Mouse (Mus musculus) midbrain, embryonic 16.5 days (tissue): ENCODE results near the gene Rpl22. TPM values are rescaled to one million over a fixed set of nuclear protein-coding genes. Genes with fewer than 3 reads are reported as not detected.
A peak's percentile ranks its signal among the peaks of the same experiment; 100 is the strongest.

ENCODE experiments used
- ATAC-seq: fragments of 200-750 bp; cut with Nextera tagmentation; 2 replicates; pipeline ENCODE4 v1.8.0; 2017; ENCODE audit warnings: moderate TSS enrichment
- H3K27ac ChIP-seq: fragments of 300-500 bp; sonication (generic); 2 replicates; pipeline ENCODE4 v1.5.1; 2014; ENCODE audit warnings: mild to moderate bottlenecking, low read length, mixed read lengths
- H3K27me3 ChIP-seq: fragments of 300-500 bp; sonication (generic); 2 replicates; pipeline ENCODE4 v1.6.1; 2014; ENCODE audit warnings: low read depth, low read length, mixed read lengths; ENCODE audit not compliant: control insufficient read depth, insufficient read depth
- H3K36me3 ChIP-seq: fragments of 300-500 bp; sonication (generic); 2 replicates; pipeline ENCODE4 v1.6.1; 2014; ENCODE audit warnings: mild to moderate bottlenecking, low read length, moderate library complexity, mixed read lengths; ENCODE audit not compliant: control insufficient read depth, insufficient read depth
- H3K4me1 ChIP-seq: fragments of 300-500 bp; sonication (generic); 2 replicates; pipeline ENCODE4 v1.6.1; 2014; ENCODE audit warnings: mild to moderate bottlenecking, low read length, mixed read lengths; ENCODE audit not compliant: control insufficient read depth, insufficient read depth
- H3K4me2 ChIP-seq: fragments of 300-500 bp; sonication (generic); 2 replicates; pipeline ENCODE4 v1.6.1; 2014; ENCODE audit warnings: mild to moderate bottlenecking, low read length, mixed read lengths
- H3K4me3 ChIP-seq: fragments of 300-500 bp; sonication (generic); 2 replicates; pipeline ENCODE4 v1.5.1; 2014; ENCODE audit warnings: low read depth, mild to moderate bottlenecking, low read length, moderate library complexity, mixed read lengths
- H3K9ac ChIP-seq: fragments of 300-500 bp; sonication (generic); 2 replicates; pipeline ENCODE4 v1.6.1; 2014; ENCODE audit warnings: low read depth, low read length, mixed read lengths
- H3K9me3 ChIP-seq: fragments of 300-500 bp; sonication (generic); replicated peaks from 2 replicates; pipeline ENCODE4 v1.6.1; 2014; ENCODE audit warnings: mild to moderate bottlenecking, low read length, mixed read lengths; ENCODE audit not compliant: control insufficient read depth, poor library complexity, severe bottlenecking
- WGBS: fragments of 180-500 bp; shearing (Covaris S2); extraction: QIAGEN DNeasy Blood & Tissue Kit; methylation state at CpG from one replicate; pipeline ENCODE4 v1.1.7; 2014; 5-methylcytosine and 5-hydroxymethylcytosine counted together
- polyA plus RNA-seq: library from polyadenylated mRNA; unstranded; fragments of >200 nt; fragmentation: Nextera tagmentation; extraction: Ambion mirVana; gene quantifications from 2 replicates; pipeline ENCODE4 v1.2.1, GENCODE M21; 2015

Rpl22 gene
- polyA plus RNA-seq, 1 experiment from 2014 or later, result 117 TPM

DNA sequence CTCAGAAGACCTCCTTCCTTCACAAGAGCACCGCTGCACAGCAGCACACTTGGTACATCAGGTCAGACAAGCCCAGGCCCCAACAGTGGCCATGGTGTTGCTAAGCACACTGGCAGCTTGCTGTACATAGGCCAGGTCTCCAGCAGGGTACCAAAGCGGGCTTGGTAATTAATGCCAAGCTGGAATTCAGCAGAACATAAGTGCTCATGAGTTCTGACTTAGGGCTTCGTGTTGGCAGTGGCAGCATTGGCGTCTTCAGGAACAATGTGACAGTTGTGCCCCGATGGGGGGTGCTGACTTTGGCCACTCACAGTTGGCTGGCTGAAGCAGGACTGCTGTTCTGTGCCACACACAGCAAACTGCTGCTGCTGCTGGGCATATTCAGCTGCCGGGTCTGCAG is 20.9 kb upstream of the Rpl22 start:
- H3K9me3 ChIP-seq, result no peaks in the 10 kb centered on the region
- WGBS, result 84% methylated on average over 6 of the region's 6 CpGs
- H3K27me3 ChIP-seq, result 0 out of 2 replicates have a peak, but pooled peaks cover 2% of the 10 kb centered on the region
- no peak overlapping the region for H3K4me2 ChIP-seq
- no peak overlapping the region for H3K4me3 ChIP-seq
- no peak overlapping the region for H3K9ac ChIP-seq
- ATAC-seq, result no peak
- H3K4me1 ChIP-seq, result no peaks in the 10 kb centered on the region
- H3K36me3 ChIP-seq, result peaks cover 17% of the 10 kb centered on the region; the same call in 1 of the 2 replicates
- H3K27ac ChIP-seq, result no peak overlapping the region

DNA sequence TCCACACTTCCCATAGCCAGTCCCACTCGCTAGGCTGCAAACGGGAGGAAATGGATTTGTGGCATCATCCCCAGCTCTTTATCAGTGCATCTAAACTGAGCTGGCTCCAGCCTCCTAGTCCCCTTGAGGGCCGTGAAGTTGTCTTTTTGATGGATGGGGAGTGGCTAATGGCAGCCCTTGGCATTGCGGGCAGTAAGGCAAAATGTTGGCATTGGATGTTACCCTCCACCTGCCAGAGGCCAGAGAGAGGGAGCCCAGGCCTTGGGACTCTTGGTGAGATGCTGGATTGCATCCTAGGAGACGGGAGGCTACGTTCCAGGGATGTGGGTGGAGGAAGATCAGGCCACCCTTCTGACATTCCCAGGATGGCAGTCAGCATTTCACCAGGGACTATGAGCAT is 19.6 kb upstream of the Rpl22 start:
- no peak overlapping the region for H3K4me2 ChIP-seq
- 83% methylated on average over 6 of the region's 6 CpGs for WGBS
- H3K4me1 ChIP-seq, result no peaks in the 10 kb centered on the region
- H3K9me3 ChIP-seq, result no peaks in the 10 kb centered on the region
- peaks cover 15% of the 10 kb centered on the region; the same call in 1 of the 2 replicates for H3K36me3 ChIP-seq
- ATAC-seq, result no peak
- H3K4me3 ChIP-seq, result no peak overlapping the region
- H3K27ac ChIP-seq, result no peak overlapping the region
- peaks cover 8% of the 10 kb centered on the region for H3K27me3 ChIP-seq
- H3K9ac ChIP-seq, result no peak overlapping the region

DNA sequence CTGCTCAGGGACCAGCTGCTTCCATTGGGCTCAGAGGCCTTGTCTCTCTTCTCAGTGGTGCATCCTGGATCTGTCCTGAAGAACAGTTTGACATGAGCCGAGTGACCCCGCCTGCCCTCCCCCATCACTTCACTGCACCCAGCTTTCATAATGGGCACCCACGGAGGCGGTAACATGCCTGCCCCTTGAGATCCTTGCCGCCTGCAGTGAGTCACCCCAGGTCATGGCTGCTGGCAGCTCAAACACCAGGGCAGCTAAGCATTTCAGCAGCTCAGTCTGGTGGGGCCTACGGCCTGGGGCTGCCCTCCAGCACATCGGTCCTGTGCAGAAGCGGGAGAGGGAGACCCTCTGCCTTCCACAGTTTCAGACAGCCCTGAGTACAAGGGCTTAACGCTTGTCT is 18.0 kb upstream of the Rpl22 start:
- Histone ChIP-seq H3K36me3 (peaks cover 5% of the 10 kb centered on the region; the same call in 1 of the 2 replicates), H3K4me3 (no peak overlapping the region), H3K27me3 (peaks cover 23% of the 10 kb centered on the region), H3K4me2 (no peak overlapping the region), H3K4me1 (peaks cover 4% of the 10 kb centered on the region; the same call in 1 of the 2 replicates), H3K9ac (no peak overlapping the region), H3K9me3 (no peaks in the 10 kb centered on the region), H3K27ac (no peak overlapping the region)
- WGBS, result 73% methylated on average over 9 of the region's 9 CpGs
- no peak for ATAC-seq

DNA sequence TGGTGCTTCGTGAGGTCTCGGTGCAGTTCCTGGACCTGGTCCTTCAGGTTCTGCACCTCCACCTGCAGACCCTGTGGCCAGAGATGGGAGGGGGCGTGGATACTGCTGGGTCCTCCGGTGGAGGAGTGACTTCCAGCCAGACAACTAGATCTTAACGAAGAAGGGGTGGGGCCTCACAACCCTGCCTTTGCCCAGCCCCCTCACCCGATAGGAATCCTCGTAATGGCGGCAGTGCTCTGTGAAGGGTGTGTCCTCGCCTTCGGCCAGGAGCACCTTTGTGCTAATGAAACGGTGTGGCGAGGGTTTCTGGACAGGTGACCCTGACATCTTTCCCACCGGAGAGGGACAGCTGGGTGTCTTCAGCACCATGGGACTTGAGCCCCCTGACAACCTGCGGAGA is 13.4 kb upstream of the Rpl22 start:
- H3K4me1 ChIP-seq, result peaks cover 20% of the 10 kb centered on the region
- H3K27ac ChIP-seq, result no peak overlapping the region
- ATAC-seq, result no peak
- H3K27me3 ChIP-seq, result peaks cover 61% of the 10 kb centered on the region
- H3K4me2 ChIP-seq, result peak overlapping the region; percentile 79
- no peaks in the 10 kb centered on the region for H3K36me3 ChIP-seq
- H3K4me3 ChIP-seq, result peak overlapping the region; percentile 48
- 0 out of 2 replicates have a peak overlapping the region, but pooled peaks have one; percentile 11 for H3K9ac ChIP-seq
- no peaks in the 10 kb centered on the region for H3K9me3 ChIP-seq
- 6% methylated on average over 14 of the region's 14 CpGs for WGBS

DNA sequence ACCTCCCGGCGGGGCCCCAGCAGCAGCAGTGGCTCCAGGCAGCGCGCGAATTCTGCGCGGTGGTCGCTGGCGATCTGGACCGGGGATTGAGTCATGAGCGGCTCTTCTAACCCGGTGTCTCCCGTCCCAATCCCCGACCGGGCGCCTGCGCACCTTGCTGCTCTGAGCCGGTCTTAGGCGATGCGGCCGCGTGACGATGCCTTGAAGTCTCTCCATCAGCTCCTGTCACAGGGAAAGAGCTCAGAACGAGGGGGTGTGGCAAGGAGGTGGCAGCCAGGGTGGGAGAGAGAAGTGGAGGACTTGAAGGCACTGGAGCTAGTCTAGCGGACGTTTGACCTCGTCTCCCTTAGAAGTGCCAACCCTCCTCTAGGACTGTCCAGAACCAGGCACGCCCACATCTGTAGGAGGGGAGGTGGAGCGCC is 12.3 kb upstream of the Rpl22 start:
- Histone ChIP-seq H3K4me2 (peak overlapping the region; percentile 79), H3K36me3 (no peaks in the 10 kb centered on the region), H3K9ac (peak overlapping the region; percentile 69), H3K27me3 (peaks cover 72% of the 10 kb centered on the region), H3K4me3 (peak overlapping the region; percentile 48), H3K27ac (no peak overlapping the region), H3K9me3 (no peaks in the 10 kb centered on the region), H3K4me1 (peaks cover 20% of the 10 kb centered on the region)
- WGBS, result 1% methylated on average over 29 of the region's 29 CpGs
- peak; percentile 71 for ATAC-seq

DNA sequence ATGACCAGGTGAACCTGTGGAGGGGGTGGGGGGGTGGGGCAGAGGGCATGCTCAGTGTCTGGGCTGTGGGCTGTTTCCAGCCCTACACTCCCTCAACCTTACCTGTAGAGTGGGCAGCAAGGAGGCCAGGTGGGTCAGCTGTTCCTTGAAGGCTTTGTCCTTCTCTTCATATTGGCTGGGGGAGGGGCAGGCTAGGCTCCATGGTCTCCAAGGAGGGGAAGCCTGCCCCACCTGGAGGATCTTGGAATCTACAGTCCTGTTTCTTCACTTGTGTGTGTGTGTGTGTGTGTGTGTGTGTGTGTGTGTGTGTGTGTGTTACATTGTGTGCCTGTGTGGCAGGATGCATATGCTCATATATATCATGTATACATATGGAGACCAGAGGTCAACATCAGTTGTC is 11.6 kb upstream of the Rpl22 start:
- Histone ChIP-seq H3K27me3 (peaks cover 77% of the 10 kb centered on the region), H3K4me1 (peaks cover 26% of the 10 kb centered on the region), H3K4me2 (peak overlapping the region; percentile 79), H3K27ac (no peak overlapping the region), H3K9ac (peak overlapping the region; percentile 69), H3K9me3 (no peaks in the 10 kb centered on the region), H3K4me3 (peak overlapping the region; percentile 48), H3K36me3 (no peaks in the 10 kb centered on the region)
- peak; percentile 56 for ATAC-seq

DNA sequence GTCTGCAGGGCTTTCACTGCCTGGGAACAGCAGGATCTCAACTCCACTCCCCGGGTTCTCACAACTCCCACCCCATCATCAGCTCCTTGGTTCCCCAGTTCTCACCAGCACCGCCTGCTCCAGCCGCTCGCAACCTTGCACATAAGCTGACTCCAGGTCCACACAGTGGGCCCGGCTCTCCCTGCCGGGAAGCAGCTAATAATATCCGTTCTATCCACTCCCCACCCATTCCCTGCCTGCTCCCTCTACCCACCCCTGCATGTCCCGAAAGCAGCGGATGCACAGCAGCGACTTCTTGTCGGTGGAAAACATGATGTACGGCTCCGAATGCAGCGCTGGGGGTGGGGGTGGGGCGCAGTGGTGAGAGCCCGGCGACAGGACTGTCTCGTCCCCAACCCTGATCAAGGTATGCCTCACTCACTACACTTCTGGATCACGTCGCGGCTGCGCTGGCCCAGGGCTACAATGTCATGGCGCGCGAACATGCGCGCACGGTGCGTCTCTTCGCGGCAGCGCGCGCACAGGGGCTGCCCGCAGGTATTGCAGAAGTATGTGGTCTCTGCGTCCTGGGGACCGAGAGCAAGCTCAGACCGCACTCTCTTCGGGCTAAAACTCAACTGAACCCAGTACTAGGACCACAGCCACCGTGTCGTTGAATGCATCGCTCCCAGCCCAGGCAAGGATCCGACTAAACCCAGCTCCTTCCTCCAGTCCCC is 9.9 kb upstream of the Rpl22 start:
- ATAC-seq, result no peak
- no peaks in the 10 kb centered on the region for H3K9me3 ChIP-seq
- H3K36me3 ChIP-seq, result no peaks in the 10 kb centered on the region
- H3K9ac ChIP-seq, result 0 out of 2 replicates have a peak overlapping the region, but pooled peaks have one; percentile 14
- peaks cover 76% of the 10 kb centered on the region for H3K27me3 ChIP-seq
- peaks cover 26% of the 10 kb centered on the region for H3K4me1 ChIP-seq
- under 1% methylated on average over 43 of the region's 43 CpGs for WGBS
- peak overlapping the region; percentile 32 for H3K4me3 ChIP-seq
- no peak overlapping the region for H3K27ac ChIP-seq
- peak overlapping the region; percentile 50 for H3K4me2 ChIP-seq

DNA sequence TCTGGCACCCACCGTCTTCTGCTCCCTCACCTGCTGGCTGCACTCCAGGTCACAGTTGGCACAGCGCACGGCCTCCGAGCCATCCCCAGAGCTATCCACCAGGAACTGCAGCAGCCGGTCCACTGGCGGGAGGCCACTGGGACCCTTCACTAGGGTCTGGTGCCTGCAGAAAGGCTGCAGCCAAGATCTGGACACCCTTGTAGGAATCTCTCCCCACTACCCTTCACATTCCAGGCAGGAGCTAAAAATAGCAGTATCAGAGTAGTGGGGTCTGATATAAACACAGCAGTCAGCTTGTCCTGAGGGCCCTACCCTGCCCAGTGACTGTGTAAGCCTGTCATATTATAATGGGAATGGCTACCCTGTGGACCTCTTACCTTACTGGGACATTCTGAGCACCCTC is 7.9 kb upstream of the Rpl22 start:
- Histone ChIP-seq H3K4me3 (no peak overlapping the region), H3K9ac (no peak overlapping the region), H3K4me2 (no peak overlapping the region), H3K27ac (no peak overlapping the region), H3K4me1 (peaks cover 21% of the 10 kb centered on the region), H3K27me3 (peaks cover 56% of the 10 kb centered on the region), H3K9me3 (no peaks in the 10 kb centered on the region), H3K36me3 (no peaks in the 10 kb centered on the region)
- 81% methylated on average over 6 of the region's 6 CpGs for WGBS
- ATAC-seq, result no peak

DNA sequence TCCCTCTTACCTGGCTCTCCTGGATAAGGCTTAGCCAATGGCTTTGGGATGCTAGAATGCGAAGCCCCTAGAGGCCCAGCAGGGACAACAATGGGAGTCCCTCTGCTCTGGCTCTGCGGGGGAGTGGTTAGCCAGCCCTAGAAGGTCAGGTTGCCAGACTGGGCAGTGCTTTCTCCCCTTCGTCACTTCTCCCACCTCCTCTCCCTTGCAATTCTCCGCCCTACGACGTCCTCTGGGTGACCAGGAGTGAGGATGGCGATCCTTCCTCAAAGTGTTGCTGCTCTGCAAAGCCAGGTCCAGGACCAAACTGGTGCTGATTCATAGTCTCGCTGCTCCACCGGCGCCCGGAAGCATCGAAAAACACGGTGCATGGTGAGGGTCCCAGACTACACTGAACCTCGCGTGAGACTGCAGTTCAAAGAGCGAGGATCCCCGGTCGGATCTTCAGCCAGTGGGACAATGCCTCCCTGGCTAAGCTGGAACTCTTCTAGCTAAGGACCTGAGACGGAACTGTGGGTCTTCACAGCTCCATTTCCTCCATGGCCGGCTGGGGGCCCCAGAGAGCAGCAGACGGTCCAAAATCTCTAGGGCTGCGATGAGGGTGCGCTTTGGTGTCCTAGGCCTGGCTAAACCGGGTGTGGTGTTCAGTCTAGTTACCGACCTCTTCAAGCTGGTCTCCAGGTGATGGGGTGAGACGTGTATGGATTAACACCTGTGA is 6.9 kb upstream of the Rpl22 start, which contains the start of gene Rnf207:
Rnf207 (minus strand) TSS at position 477 of the 718 bp plus-strand sequence.
- no peaks in the 10 kb centered on the region for H3K9me3 ChIP-seq
- no peak within 1 kb of the TSS for H3K27ac ChIP-seq
- WGBS, result 4% methylated on average over 26 of the region's 26 CpGs
- peaks cover 53% of the 10 kb centered on the region for H3K27me3 ChIP-seq
- peak within 1 kb of the TSS; percentile 52 for H3K9ac ChIP-seq
- ATAC-seq, result no peak
- H3K4me1 ChIP-seq, result peaks cover 12% of the 10 kb centered on the region
- H3K4me3 ChIP-seq, result no peak within 1 kb of the TSS
- no peaks in the 10 kb centered on the region for H3K36me3 ChIP-seq
- H3K4me2 ChIP-seq, result peak within 1 kb of the TSS; percentile 29; the same call in 1 of the 2 replicates
